Mouse (Mus musculus) cerebellum, adult 18-20 months (tissue): ENCODE measurements at regions not wholly inside any gene's neighbourhood (a gene's known extent, or its start where the extent isn't known, plus 50 kb on each side); places are given as distances from the start of the nearest gene placed in this dataset.

Experiments used
- DNase-seq, 2 experiments: peaks; one replicate each; pipeline ENCODE4 v3.0.0; 2021

GRCm38 (mm10) chr5:52092273-52092672 lies 98.0 kb downstream of the Dhx15 start:
- no peak for DNase-seq

- no peak for DNase-seq
Observed at GRCm38 (mm10) chr5:52088131-52088530, 102.2 kb downstream of the Dhx15 start.

GRCm38 (mm10) chr5:52086766-52087429 lies 103.4 kb downstream of the Dhx15 start:
- no peak for DNase-seq

GRCm38 (mm10) chr5:52080268-52080667 lies 110.0 kb downstream of the Dhx15 start:
- DNase-seq, result peak; percentile 68 to 70

GRCm38 (mm10) chr5:52077696-52078095 lies 112.6 kb downstream of the Dhx15 start:
- DNase-seq, result no peak

- DNase-seq, result no peak
Observed at GRCm38 (mm10) chr5:52075096-52075495, 115.2 kb downstream of the Dhx15 start.

GRCm38 (mm10) chr5:52064804-52065451 lies 125.4 kb downstream of the Dhx15 start:
- peak; percentile 87 to 90 for DNase-seq

- DNase-seq, result peak; percentile 22 to 30
Observed at GRCm38 (mm10) chr5:52062214-52062613, 128.1 kb downstream of the Dhx15 start.

GRCm38 (mm10) chr5:52061226-52061625 lies 129.1 kb downstream of the Dhx15 start:
- no peak for DNase-seq

- DNase-seq, result no peak
Observed at GRCm38 (mm10) chr5:52057261-52057660, 133.1 kb downstream of the Dhx15 start.

GRCm38 (mm10) chr5:52052072-52052465 lies 138.2 kb downstream of the Dhx15 start:
- DNase-seq, result no peak

GRCm38 (mm10) chr5:52051383-52052071 lies 138.8 kb downstream of the Dhx15 start:
- peak; percentile 49 to 50 for DNase-seq

- no peak for DNase-seq
Observed at GRCm38 (mm10) chr5:52048790-52049189, 141.5 kb downstream of the Dhx15 start.

GRCm38 (mm10) chr5:52046704-52047103 lies 143.6 kb downstream of the Dhx15 start:
- DNase-seq, result no peak

GRCm38 (mm10) chr5:52044101-52044500 lies 146.2 kb downstream of the Dhx15 start:
- no peak for DNase-seq

GRCm38 (mm10) chr5:52041447-52041846 lies 148.9 kb downstream of the Dhx15 start:
- DNase-seq, result no peak

GRCm38 (mm10) chr5:52040427-52041312 lies 149.6 kb downstream of the Dhx15 start:
- peak; percentile 36 to 39 for DNase-seq

- DNase-seq, result no peak
Observed at GRCm38 (mm10) chr5:52035339-52035738, 155.0 kb downstream of the Dhx15 start.

GRCm38 (mm10) chr5:52027478-52027877 lies 162.8 kb downstream of the Dhx15 start:
- DNase-seq, result no peak

GRCm38 (mm10) chr5:52026148-52026547 lies 164.2 kb downstream of the Dhx15 start:
- DNase-seq, result no peak

- DNase-seq, result peak; percentile 59 to 64
Observed at GRCm38 (mm10) chr5:52023212-52023611, 167.1 kb downstream of the Dhx15 start.

GRCm38 (mm10) chr5:52016992-52017391 lies 173.3 kb downstream of the Dhx15 start:
- DNase-seq, result no peak

- peak; percentile 57 to 58 for DNase-seq
Observed at GRCm38 (mm10) chr5:52015786-52016185, 174.5 kb downstream of the Dhx15 start.
